Mouse (Mus musculus): Measurements from ENCODE around the gene Lrrc46. TPM values are rescaled to one million over a fixed set of nuclear protein-coding genes. Genes with fewer than 3 reads are reported as not detected.

The Lrrc46 gene
- polyA plus RNA-seq, 1 experiment, result 824 TPM

- peaks cover 20% of the 10 kb centered on the region for H3K4me1 ChIP-seq (ENCODE audit: control insufficient read depth, insufficient read depth, low read length)
- H3K4me3 ChIP-seq (ENCODE audit: control insufficient read depth, low read depth, low read length), result no peak overlapping the region
- peak overlapping the region; percentile 23; the same call in 1 of the 2 replicates for H3K27ac ChIP-seq (ENCODE audit: control insufficient read depth, insufficient read depth, low read depth, low read length)
- no peaks in the 10 kb centered on the region for H3K36me3 ChIP-seq (ENCODE audit: control insufficient read depth, insufficient read depth, low read length)
- no peak for TF ChIP-seq CTCF (IDR thresholded peaks at IDR 0.05; ENCODE audit: control insufficient read depth, insufficient read depth, insufficient replicate concordance, low read depth, low read length)
- no peak for TF ChIP-seq POLR2A (IDR thresholded peaks at IDR 0.05; ENCODE audit: control insufficient read depth, low read depth, low read length)
- no peaks in the 10 kb centered on the region for H3K27me3 ChIP-seq (ENCODE audit: control insufficient read depth, insufficient read depth, low read length)
These were observed 24.5 kb upstream of the Lrrc46 start for GRCm38 (mm10) chr11:97065538-97066295.

- TF ChIP-seq POLR2A (IDR thresholded peaks at IDR 0.05; ENCODE audit: control insufficient read depth, low read depth, low read length), result no peak
- TF ChIP-seq CTCF (IDR thresholded peaks at IDR 0.05; ENCODE audit: control insufficient read depth, insufficient read depth, insufficient replicate concordance, low read depth, low read length), result no peak; the same call in 1 of the 2 replicates
- peaks cover 20% of the 10 kb centered on the region for H3K4me1 ChIP-seq (ENCODE audit: control insufficient read depth, insufficient read depth, low read length)
- H3K4me3 ChIP-seq (ENCODE audit: control insufficient read depth, low read depth, low read length), result no peak overlapping the region
- H3K27ac ChIP-seq (ENCODE audit: control insufficient read depth, insufficient read depth, low read depth, low read length), result no peak overlapping the region
- no peaks in the 10 kb centered on the region for H3K27me3 ChIP-seq (ENCODE audit: control insufficient read depth, insufficient read depth, low read length)
- no peaks in the 10 kb centered on the region for H3K36me3 ChIP-seq (ENCODE audit: control insufficient read depth, insufficient read depth, low read length)
These were observed 22.7 kb upstream of the Lrrc46 start for GRCm38 (mm10) chr11:97063921-97064295.

DNA sequence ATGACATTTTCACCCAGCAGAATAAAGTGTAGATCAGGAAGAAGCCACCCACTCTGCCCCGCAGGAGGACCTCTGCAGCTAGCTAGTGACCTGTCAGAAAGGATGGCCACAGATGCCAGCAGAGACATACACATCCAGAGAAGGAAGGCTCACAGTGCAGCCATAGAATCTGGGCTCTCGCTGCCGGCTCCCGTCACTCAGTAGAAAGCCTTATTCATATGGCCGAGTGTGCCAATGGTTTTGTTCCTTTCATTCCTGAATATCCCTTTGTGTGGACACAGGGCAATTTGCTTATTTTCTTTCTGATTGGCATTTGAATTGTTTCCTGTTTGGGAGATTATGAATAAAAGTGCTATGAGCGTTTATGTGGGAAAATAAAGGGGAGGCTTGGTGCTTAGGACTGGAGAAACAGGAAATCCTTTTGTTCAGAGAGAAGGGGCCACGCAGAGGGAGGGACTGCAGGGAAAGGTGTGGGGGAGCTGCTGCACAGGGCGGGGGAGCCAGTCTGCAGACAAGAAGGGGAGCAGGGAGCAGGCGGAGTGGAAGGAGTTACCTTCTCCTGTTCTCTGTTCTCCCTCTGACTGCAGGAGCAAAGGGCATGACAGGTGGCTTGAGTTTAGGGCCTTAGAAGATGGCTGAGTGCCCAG is 22.2 kb upstream of the Lrrc46 start:
- Histone ChIP-seq H3K27me3 (ENCODE audit: control insufficient read depth, insufficient read depth, low read length) (no peaks in the 10 kb centered on the region), H3K4me3 (ENCODE audit: control insufficient read depth, low read depth, low read length) (no peak overlapping the region), H3K4me1 (ENCODE audit: control insufficient read depth, insufficient read depth, low read length) (peaks cover 18% of the 10 kb centered on the region), H3K27ac (ENCODE audit: control insufficient read depth, insufficient read depth, low read depth, low read length) (no peak overlapping the region), H3K36me3 (ENCODE audit: control insufficient read depth, insufficient read depth, low read length) (no peaks in the 10 kb centered on the region)
- TF ChIP-seq POLR2A (IDR thresholded peaks at IDR 0.05; ENCODE audit: control insufficient read depth, low read depth, low read length), result no peak
- TF ChIP-seq CTCF (IDR thresholded peaks at IDR 0.05; ENCODE audit: control insufficient read depth, insufficient read depth, insufficient replicate concordance, low read depth, low read length), result no peak

DNA sequence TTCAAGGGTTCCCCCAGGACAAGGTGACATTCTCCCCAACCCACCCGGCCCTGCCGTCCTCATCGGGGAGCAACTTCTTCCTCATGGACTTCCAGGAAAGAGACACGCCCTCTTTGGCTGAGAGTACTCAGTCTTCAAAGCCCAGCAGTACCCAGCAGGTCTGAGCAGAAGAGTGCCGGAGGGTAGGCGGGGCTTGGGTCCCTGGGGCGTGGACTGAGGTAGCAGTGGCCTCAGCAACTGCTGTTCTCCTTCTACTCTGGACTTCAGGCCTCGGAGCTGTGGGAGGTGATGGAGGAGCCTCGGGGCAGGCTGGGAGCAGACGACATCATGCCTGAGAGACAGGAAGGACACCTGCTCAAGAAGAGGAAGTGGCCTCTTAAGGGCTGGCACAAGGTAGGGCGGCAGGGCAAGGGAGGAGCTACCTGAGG is 11.0 kb upstream of the Lrrc46 start:
- no peak overlapping the region; the same call in 1 of the 2 replicates for H3K4me3 ChIP-seq (ENCODE audit: control insufficient read depth, low read depth, low read length)
- H3K4me1 ChIP-seq (ENCODE audit: control insufficient read depth, insufficient read depth, low read length), result peaks cover 11% of the 10 kb centered on the region
- TF ChIP-seq POLR2A (IDR thresholded peaks at IDR 0.05; ENCODE audit: control insufficient read depth, low read depth, low read length) (no peak), CTCF (IDR thresholded peaks at IDR 0.05; ENCODE audit: control insufficient read depth, insufficient read depth, insufficient replicate concordance, low read depth, low read length) (no peak)
- no peaks in the 10 kb centered on the region for H3K27me3 ChIP-seq (ENCODE audit: control insufficient read depth, insufficient read depth, low read length)
- H3K36me3 ChIP-seq (ENCODE audit: control insufficient read depth, insufficient read depth, low read length), result no peaks in the 10 kb centered on the region; the same call in 1 of the 2 replicates
- no peak overlapping the region for H3K27ac ChIP-seq (ENCODE audit: control insufficient read depth, insufficient read depth, low read depth, low read length)

GRCm38 (mm10) chr11:97050944-97051586 is 9.9 kb upstream of the Lrrc46 start:
- Histone ChIP-seq H3K27me3 (ENCODE audit: control insufficient read depth, insufficient read depth, low read length) (no peaks in the 10 kb centered on the region), H3K4me1 (ENCODE audit: control insufficient read depth, insufficient read depth, low read length) (peaks cover 11% of the 10 kb centered on the region), H3K27ac (ENCODE audit: control insufficient read depth, insufficient read depth, low read depth, low read length) (peak overlapping the region; percentile 18), H3K4me3 (ENCODE audit: control insufficient read depth, low read depth, low read length) (peak overlapping the region; percentile 74), H3K36me3 (ENCODE audit: control insufficient read depth, insufficient read depth, low read length) (no peaks in the 10 kb centered on the region; the same call in 1 of the 2 replicates)
- TF ChIP-seq CTCF (IDR thresholded peaks at IDR 0.05; ENCODE audit: control insufficient read depth, insufficient read depth, insufficient replicate concordance, low read depth, low read length) (no peak), POLR2A (IDR thresholded peaks at IDR 0.05; ENCODE audit: control insufficient read depth, low read depth, low read length) (no peak; the same call in 1 of the 2 replicates)

- Histone ChIP-seq H3K27ac (ENCODE audit: control insufficient read depth, insufficient read depth, low read depth, low read length) (peak within 1 kb of the TSS; percentile 18), H3K27me3 (ENCODE audit: control insufficient read depth, insufficient read depth, low read length) (no peaks in the 10 kb centered on the region), H3K4me1 (ENCODE audit: control insufficient read depth, insufficient read depth, low read length) (peaks cover 11% of the 10 kb centered on the region), H3K4me3 (ENCODE audit: control insufficient read depth, low read depth, low read length) (peak within 1 kb of the TSS; percentile 74), H3K36me3 (ENCODE audit: control insufficient read depth, insufficient read depth, low read length) (no peaks in the 10 kb centered on the region; the same call in 1 of the 2 replicates)
- TF ChIP-seq POLR2A (IDR thresholded peaks at IDR 0.05; ENCODE audit: control insufficient read depth, low read depth, low read length), result peak; percentile 59
- no peak; the same call in 1 of the 2 replicates for TF ChIP-seq CTCF (IDR thresholded peaks at IDR 0.05; ENCODE audit: control insufficient read depth, insufficient read depth, insufficient replicate concordance, low read depth, low read length)
These were observed 9.2 kb upstream of the Lrrc46 start, which contains the start of gene Osbpl7 for GRCm38 (mm10) chr11:97050216-97050943. Gene Osbpl7 (plus strand): TSS chr11:97050628.

Data from testis, adult 2 months (tissue).